Mouse (Mus musculus) bone marrow macrophage, adult 2 months (primary cell): ENCODE results near the gene A830031A19Rik.

ENCODE experiments used
- CTCF ChIP-seq: IDR thresholded peaks from 2 replicates; pipeline ENCODE4 v1.5.1; 2012; ENCODE audit warnings: low read depth, mild to moderate bottlenecking, low read length, moderate library complexity
- POLR2A ChIP-seq: IDR thresholded peaks from 2 replicates; pipeline ENCODE4 v1.6.1; 2012; ENCODE audit warnings: mild to moderate bottlenecking, low read depth, low read length, borderline replicate concordance

- no peak for TF ChIP-seq POLR2A
- TF ChIP-seq CTCF: no peak
Measured at GRCm38 (mm10) chr11:24083076-24083405, 8.2 kb upstream of the A830031A19Rik start.
